Mouse (Mus musculus) olfactory bulb, adult 2 months (tissue): ENCODE measurements around the gene Gm28308. TPM values are rescaled to one million over a fixed set of nuclear protein-coding genes. Genes with fewer than 3 reads are reported as not detected.

Experiments used
- H3K27ac ChIP-seq: fragments of 200-500 bp; 2 replicates; pipeline ENCODE4 v1.5.1; 2012; ENCODE audit warnings: low read depth, low read length; ENCODE audit not compliant: insufficient read depth
- H3K4me1 ChIP-seq: fragments of 200-500 bp; 2 replicates; pipeline ENCODE4 v1.6.1; 2012; ENCODE audit warnings: low read length; ENCODE audit not compliant: control insufficient read depth, insufficient read depth
- H3K4me3 ChIP-seq: fragments of 200-500 bp; 2 replicates; pipeline ENCODE4 v1.5.1; 2012; ENCODE audit warnings: mild to moderate bottlenecking, low read depth, low read length, moderate library complexity; ENCODE audit not compliant: insufficient read depth
- CTCF ChIP-seq: fragments of 200-500 bp; IDR thresholded peaks from 2 replicates; pipeline ENCODE4 v1.5.1; 2012; ENCODE audit warnings: low read depth, mild to moderate bottlenecking, low read length, moderate library complexity; ENCODE audit not compliant: insufficient read depth
- POLR2A ChIP-seq: fragments of 200-500 bp; IDR thresholded peaks from 2 replicates; pipeline ENCODE4 v1.6.1; 2012; ENCODE audit warnings: mild to moderate bottlenecking, low read depth, low read length, moderate library complexity; ENCODE audit not compliant: insufficient read depth
- WGBS: fragments of 180-500 bp; shearing (Covaris S2); methylation state at CpG from one replicate; pipeline ENCODE4 v1.1.7; 2018; 5-methylcytosine and 5-hydroxymethylcytosine counted together
- polyA plus RNA-seq: library from polyadenylated mRNA; stranded (reverse); fragments of >200 nt; gene quantifications from 2 replicates; pipeline ENCODE4 v1.2.4, GENCODE M21; 2012; ENCODE audit warnings: low replicate concordance; ENCODE audit not compliant: missing spikeins, insufficient read depth, insufficient read length

Gm28308 gene
- polyA plus RNA-seq, 1 experiment = not detected

DNA sequence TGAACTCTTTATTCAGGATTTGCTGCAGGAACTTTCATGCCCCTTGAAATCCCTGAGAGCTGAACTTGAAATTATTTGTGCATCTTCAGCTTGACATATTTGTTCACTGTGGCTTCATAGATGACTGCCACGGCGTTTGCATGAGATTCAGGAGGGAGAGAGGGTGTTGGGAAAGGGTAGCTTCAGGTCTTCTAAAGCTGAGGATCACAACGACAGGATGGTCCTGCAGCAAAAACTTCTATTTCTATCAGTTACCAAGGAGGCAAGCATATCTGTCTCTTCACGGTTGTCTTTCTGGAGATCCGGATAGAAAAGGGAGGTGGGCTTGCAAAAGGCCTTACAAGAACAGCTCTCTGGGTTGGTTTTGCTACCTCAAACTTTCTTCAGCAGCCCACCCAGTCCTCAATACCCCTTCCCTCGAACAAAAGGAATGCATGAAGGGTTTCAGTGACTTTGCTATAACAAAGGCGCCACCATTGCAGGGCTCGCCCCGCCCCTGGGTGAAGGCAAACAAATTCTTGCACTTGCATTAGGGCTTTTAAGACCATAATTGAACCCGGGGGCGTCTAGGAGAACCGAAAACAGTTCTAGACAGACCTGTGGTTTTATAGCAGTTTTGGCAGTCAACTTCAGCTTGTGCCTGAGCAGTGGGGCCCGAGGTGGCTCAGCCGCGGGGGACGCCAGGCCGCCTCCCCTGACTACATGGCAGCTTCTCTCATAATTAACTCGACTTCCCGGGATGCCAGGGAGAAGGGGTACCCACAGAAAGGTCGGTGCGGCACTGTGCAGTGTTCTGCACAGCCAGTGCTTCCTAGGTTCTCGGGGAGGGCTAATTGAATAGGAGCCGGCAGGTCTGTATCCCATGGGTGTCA lies 34.9 kb upstream of the Gm28308 start:
- 2% methylated on average over 23 of the region's 23 CpGs for WGBS
- no peaks in the 10 kb centered on the region for H3K4me1 ChIP-seq
- TF ChIP-seq CTCF = no peak
- no peak for TF ChIP-seq POLR2A
- no peak overlapping the region for H3K4me3 ChIP-seq
- H3K27ac ChIP-seq = no peak overlapping the region

DNA sequence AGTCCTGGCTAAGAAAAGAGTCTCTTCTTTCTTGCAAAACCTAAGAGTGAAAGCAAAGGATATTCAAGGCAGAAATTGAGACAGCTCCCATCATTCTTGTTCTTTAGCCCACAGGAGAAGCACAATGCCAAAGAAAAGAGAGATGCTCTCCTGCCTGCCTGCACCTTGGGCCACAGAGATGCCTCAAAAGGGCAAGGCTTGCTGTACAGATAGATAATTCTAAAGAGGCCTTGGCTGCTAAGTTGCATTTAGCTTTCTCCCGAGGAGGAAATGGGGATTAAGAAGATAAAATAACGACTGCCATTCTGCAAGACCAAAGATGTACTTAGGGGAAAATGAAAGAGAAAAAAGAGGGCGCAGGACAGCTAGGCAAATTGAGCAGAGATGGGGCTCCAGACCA lies 33.8 kb upstream of the Gm28308 start:
- 6% methylated on average over 3 of the region's 3 CpGs for WGBS
- no peak for TF ChIP-seq CTCF
- no peak for TF ChIP-seq POLR2A

DNA sequence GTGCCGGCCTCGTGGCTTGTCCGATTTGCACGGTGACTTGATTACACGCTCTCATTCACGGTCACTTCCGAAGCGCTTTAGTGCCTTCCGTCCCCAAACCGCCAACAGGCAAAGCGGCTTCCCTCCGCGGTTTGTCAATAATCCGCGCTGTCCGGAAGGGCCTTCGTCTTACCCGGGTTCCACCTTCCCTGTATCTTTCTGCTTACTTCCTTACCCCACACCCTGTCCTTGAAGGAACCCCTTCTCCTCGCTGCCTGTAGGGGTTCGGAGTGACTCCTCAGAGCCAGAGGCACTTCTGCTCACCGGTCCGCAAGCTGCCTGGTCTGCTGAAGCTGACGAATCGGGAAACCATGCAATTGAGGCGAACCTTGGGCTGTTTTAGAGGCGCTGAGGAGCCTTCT lies 33.3 kb upstream of the Gm28308 start:
- H3K4me1 ChIP-seq = no peaks in the 10 kb centered on the region
- TF ChIP-seq CTCF = no peak
- TF ChIP-seq POLR2A = no peak
- no peak overlapping the region for H3K27ac ChIP-seq
- no peak overlapping the region for H3K4me3 ChIP-seq
- 2% methylated on average over 26 of the region's 26 CpGs for WGBS

More for the DNA sequence above, 33.8 kb upstream of the Gm28308 start:
- no peaks in the 10 kb centered on the region for H3K4me1 ChIP-seq
- no peak overlapping the region for H3K4me3 ChIP-seq
- no peak overlapping the region for H3K27ac ChIP-seq

DNA sequence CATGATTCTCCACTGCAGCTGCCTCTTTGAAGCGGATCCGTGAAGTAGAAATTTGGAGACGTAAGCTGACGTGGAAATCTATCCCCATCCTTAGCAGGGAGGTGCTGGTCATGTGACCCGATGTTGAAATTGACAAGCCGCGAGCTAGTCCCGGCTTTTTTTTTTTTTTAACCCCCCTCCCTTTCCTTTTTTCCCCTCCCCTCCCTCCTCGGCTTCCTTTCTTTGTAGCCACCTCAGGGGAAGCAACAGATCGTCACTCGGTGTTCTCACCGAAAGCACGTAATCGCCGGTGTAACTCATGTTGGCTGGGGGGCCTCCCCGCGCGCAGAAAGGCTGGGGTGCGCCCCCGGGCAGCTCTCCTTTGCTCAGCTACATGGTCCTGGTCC lies 32.6 kb upstream of the Gm28308 start, which contains the start of gene Hoxa11:
Gene Hoxa11, minus strand, starts transcription at position 54 of the 386 bp plus-strand sequence.
- TF ChIP-seq POLR2A (no peak), CTCF (no peak)
- Histone ChIP-seq H3K27ac (no peak within 1 kb of the TSS), H3K4me1 (no peaks in the 10 kb centered on the region), H3K4me3 (no peak within 1 kb of the TSS)
- WGBS = 3% methylated on average over 20 of the region's 20 CpGs

DNA sequence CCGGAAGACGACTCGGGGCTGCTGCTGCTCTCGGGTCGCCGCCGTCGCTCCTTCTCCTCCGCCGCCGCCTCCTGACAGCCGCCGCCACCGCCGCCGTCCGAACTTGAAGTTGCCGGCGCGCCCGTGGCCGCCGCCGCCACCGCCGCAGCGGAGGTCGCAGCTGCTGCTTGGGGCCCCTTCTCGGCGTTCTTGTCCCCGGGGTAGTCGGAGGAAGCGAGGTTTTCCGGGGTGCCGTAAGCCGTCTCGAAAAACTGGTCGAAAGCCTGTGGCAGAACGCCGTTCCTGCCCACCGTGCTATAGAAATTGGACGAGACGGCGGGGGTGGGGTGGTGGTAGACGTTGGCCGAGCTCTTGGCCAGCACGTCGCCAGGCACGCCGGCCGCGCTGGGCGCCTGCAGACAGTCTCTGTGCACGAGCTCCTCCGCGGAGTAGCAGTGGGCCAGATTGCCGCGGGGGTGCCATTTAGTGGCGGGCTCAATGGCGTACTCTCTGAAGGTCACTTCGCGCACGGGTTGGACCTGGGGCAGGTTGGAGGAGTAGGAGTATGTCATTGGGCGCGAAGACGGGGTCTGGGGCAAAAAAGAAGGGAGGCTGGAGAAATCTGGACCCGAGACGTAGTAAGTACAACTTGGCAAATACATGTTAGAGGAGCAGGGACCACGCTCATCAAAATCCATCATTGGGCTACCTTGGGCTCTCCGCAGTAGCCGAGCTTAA lies 32.1 kb upstream of the Gm28308 start:
- Histone ChIP-seq H3K4me1 (no peaks in the 10 kb centered on the region), H3K4me3 (no peak overlapping the region), H3K27ac (no peak overlapping the region)
- TF ChIP-seq CTCF = no peak
- no peak for TF ChIP-seq POLR2A
- WGBS = 2% methylated on average over 71 of the region's 71 CpGs

DNA sequence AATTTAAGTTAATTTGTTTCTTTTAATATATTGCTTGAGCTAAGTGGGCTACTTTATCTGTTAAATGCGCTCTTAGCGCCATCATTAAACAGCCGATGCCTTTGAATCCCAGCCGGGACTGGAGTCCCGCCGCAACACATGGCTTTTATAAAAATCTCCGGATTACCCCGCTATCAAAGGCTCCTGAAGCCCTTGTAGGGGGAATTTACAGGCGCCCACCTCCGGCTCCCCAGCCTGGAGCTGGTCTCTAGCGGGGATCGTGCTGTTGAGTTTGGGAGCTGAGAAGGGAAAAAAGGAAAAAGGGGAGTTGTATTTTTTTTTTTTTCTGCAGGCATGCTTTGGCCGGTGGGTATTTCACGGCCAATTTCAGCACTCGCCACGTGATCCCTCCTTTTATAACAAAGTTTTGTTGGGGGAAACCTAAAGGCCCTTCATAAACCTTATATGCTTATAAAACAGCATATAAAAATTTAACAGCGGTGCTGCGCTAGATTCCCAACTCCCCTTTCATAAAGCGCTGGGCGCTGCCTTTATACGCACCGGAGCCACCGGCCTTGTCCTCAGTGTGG lies 31.4 kb upstream of the Gm28308 start:
- WGBS = 3% methylated on average over 23 of the region's 23 CpGs
- no peak overlapping the region for H3K4me3 ChIP-seq

DNA sequence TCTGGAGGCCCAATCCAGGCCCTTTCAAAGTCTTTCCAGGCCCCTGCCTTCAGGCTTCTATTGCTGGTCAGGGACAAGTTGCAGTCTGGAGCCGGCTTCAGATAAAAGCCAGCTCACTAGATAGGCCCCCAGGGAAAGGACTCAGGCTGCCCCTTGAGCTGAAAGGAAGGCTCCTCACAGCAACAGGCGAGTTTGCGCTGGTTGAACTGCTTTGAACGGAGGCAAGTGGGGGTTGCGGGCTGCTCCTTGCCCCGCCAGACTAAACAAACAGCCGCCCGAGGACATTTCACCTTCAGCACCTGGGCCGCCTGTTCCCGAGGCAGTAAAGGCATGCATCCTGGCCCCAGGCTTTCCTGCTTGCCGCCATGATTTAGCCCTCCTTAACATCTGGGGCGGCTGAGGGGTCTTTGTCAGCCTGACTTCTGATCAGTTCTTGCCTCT lies 30.6 kb upstream of the Gm28308 start:
- 4% methylated on average over 12 of the region's 12 CpGs for WGBS
- Histone ChIP-seq H3K4me3 (no peak overlapping the region), H3K4me1 (no peaks in the 10 kb centered on the region), H3K27ac (no peak overlapping the region)
- TF ChIP-seq CTCF = no peak
- TF ChIP-seq POLR2A = no peak

More for the DNA sequence above, 31.4 kb upstream of the Gm28308 start:
- H3K27ac ChIP-seq = no peak overlapping the region
- H3K4me1 ChIP-seq = no peaks in the 10 kb centered on the region
- TF ChIP-seq CTCF (no peak), POLR2A (no peak)

DNA sequence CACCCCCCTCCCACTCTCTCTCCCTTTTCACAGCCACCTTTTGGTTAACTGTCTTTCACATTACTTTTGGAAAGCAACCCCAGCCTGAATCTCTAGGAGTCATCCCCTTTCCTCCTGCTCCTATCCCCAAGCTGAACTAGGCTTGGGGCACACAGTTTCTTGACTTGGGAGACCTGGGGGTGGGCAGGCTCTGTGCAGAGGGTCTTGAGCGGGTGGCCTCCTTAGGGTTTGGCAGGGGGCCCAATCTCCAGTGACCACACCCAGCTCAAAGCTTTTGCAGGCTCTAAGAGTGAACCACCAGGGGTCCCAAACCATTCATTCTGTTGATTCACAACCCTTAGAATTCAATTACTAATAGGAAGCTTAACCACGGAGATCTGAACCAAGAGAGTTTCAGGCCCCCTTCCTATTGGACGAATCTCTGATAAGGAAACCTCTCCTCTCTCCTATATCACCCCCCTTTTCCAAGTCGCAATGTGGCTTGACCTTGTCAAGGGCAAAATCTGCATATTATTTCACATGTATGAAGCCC lies 29.7 kb upstream of the Gm28308 start:
- Histone ChIP-seq H3K4me1 (no peaks in the 10 kb centered on the region), H3K4me3 (no peak overlapping the region), H3K27ac (no peak overlapping the region)
- 5% methylated on average over 4 of the region's 4 CpGs for WGBS
- no peak for TF ChIP-seq POLR2A
- no peak for TF ChIP-seq CTCF
